Mouse (Mus musculus): ENCODE measurements around the gene Tgm7.
A peak's percentile ranks its signal among the peaks of the same experiment; 100 is the strongest.
"Not testable (repeated sequence)": the region's sequence is repeated elsewhere in the genome, so short reads cannot be mapped to it uniquely, and the experiment has no call there.

Tgm7 gene

DNA sequence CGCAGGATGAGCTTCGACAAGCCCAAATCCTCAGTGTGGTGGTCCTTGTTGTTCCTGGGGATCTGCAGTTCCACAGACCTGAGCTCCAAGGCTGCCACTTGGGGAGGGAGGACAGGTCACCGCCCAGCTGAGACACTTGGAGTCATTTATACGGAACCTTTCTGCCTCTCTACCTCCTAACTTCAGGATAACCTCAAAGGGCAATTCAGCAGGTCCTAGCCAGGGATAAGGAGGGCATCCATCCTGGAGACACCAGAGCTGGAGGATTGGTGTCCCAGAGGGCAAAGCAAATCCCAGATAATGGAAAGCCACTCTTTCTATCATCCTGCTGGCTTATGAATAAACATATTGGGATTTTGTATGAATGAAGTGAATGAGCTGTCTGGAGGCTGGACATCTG lies at the start of gene Tgm7:
Gene Tgm7, minus strand, starts transcription at position 101 of the 400 bp plus-strand sequence.
- DNase-seq (ENCODE audit: low read depth, low spot score) = no peak

DNA sequence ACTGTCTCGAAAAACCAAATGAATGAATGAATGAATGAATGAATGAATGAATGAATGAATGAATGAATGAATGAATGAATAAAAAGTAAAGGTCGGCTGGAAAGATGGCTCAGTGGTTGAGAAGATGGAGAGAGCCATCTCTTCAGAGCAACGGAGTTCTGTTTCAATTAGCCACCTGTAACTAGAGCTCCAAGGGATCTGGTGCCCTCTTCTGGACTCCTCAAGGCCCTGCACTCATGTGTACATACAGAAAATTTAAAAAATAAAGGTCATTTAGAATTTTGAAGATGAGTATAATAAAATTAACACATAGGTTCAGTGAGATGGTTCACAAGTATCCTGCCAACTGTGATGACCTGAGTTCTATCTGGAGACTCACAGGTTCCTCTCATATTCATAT lies 43.5 kb upstream of the Tgm7 start:
- DNase-seq (ENCODE audit: low read depth, low spot score) = peak; percentile 67

DNA sequence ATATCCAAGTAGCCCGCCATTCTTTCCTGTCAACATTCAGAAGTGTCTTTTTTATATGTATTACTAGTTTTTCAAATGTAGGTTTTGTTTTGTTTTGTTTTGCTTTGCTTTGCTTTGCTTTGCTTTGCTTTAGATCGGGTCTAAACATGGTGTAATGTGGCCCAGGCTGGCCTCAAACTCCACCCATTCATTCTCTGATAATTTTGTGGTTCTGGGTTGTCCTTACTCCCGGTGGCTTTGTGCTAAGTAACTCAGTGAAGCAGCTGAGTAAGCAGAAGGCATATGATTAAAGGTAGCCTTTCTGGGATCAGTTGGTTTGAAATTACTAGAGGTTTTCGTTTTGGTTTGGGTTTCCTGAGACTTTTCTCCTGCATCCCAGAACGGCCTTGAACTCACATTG lies 40.1 kb upstream of the Tgm7 start:
- no peak for DNase-seq (ENCODE audit: low read depth, low spot score)

DNA sequence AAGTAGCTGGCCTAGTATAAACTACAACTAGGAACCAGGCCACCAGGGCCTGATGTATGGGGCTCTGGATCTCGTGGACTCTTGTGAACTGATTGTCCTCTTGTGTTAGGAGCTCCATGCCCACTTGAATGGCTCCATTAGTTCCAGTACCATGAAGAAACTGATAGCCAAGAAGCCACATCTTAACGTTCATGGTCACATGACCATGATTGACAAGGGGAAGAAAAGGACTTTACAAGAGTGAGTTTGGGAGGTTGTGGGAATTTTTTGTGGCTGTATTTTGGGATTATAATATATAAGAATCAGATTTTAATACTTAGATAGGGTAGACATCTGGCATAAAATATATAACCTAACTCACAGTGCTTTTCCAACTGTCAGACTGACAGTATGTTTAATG lies 32.8 kb upstream of the Tgm7 start:
- peak; percentile 3 for DNase-seq (ENCODE audit: low read depth, low spot score)

DNA sequence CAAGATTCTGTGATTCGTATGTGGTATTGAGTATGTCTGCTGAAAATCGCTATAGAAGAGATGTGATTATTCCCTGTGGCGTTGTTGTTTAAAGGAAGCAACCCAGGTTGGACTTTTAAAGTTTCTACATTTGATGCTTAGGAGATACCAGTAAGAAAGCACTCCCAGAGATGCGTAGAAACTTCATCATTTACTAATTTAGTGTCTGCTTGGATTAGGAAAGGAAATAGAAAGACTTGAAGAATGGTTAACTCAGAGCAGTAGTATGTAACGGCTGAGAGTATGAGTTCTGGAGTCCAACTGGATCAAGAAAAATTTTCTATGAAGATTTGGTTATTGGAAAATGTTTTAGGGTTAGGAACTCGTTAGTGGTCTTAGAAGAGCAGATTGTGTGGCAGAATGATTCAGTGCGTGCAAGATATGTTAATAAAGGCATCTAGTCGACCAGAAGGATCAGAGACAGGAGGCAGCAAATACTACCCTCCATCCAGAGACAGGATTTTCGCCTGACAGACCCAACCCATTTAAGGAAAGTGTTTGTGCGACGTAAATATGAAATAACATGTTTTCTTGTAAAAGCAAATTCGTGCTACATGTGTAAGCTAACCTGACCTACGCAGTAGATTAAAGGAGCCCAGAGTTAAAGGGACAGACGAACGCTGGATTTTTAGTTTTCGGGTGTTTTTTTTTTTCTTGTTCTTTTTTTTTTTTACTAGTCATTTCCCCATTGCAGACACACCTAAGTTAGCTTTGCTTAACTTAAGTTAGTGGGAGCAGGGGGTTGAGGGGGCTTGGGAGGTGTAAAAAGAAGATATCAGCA lies 31.8 kb upstream of the Tgm7 start:
- no peak for DNase-seq (ENCODE audit: low read depth, low spot score)

DNA sequence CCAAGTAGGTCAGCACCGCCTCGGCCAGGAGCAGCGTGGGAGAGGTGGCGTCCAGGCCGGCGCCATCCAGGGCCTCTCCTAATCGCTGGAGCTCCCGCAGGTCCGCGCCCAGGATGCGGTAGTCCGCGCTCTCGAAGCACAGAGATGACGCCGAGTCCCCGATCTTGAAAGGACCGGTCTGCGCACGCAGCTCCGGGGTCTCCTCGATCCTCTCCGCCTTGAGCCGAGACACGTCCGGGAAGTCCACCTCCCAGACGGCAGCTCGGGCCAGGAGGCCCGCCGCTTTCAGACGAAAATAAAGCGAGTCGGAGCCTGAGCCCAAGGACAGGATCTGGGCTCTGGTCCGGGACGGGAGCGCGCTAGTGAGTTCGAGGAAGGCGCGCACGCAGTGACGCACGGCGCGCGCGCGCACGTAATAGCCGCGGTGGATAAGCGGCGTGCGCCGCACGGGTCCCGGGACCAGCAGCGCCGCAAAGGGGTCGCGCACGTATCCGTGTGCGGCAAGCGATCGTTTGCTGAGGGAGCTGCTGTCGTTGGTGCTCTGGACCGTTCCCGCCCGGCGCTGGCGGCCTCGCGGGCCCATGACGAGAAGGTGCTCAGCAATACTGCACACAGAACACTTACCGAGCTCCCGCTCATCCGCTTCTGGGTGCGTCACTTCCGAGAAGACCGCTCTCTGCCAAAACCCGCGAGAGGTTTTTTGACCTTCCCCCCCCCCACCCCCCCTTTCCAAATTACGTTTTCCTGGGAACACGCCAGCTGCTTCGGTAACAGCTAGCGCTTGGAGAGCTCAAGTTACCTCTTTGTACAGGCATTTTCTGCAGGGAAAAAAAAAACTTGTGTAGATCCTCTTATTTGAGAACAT lies 30.7 kb upstream of the Tgm7 start, which contains the start of the genes Adal and Lcmt2:
Gene Adal, plus strand, starts transcription at position 411 of the 865 bp plus-strand sequence.
Gene Lcmt2, minus strand, starts transcription at position 636 of the 865 bp plus-strand sequence.
- DNase-seq (ENCODE audit: low read depth, low spot score) = peak; percentile 97

DNA sequence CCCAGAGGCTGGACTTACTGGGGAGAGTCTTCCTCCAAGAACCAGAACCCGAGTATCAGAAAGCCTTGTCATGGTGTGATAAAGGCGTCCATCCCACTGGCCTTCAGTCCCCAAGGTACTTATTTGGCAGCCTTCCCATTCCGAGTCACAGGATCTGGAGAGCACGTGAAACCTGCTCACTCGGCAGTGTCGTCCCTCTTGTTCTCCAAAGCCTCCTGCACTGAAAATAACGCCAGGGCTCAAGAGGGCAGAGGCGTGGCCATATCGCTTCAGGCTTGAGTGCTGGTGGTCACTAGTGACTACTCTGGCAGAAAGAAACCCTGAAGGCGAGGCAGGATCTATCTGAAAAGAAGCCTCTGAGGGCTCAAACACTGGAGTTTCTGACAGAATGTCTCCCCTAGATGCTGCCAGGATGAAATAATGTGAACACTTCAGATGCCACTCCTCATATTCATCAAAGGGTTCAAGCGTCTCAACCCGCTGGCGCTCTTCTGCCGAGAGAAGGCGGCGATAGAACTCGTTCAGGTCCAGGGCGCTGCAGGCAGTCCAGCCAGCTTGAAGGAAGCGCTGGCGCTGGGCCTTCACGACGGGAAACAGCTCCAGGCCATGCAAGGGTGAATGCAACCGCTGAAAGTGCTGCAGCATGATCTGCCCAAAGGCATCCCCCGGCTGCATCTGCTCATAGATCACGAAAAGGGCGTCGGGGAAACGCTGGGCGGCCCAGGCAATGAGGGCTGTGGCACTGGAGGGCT lies 29.8 kb upstream of the Tgm7 start:
- peak; percentile 62 for DNase-seq (ENCODE audit: low read depth, low spot score)

DNA sequence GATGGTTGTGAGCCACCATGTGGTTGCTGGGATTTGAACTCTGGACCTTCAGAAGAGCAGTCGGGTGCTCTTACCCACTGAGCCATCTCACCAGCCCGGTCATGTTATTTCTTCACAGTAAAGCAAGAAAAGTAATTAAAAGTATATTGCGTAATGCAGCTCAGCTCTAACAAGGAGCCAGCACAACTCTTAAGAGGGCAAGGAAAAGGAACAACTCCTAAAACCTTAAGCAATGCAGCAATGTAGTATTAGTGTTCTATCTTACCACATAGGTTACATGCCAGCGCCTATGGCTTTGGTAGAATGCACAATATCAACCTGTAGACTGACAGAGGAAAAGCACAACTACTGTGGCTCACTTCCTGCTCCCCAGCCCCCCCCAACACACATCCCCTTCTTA lies 27.8 kb upstream of the Tgm7 start:
- DNase-seq (ENCODE audit: low read depth, low spot score) = no peak

DNA sequence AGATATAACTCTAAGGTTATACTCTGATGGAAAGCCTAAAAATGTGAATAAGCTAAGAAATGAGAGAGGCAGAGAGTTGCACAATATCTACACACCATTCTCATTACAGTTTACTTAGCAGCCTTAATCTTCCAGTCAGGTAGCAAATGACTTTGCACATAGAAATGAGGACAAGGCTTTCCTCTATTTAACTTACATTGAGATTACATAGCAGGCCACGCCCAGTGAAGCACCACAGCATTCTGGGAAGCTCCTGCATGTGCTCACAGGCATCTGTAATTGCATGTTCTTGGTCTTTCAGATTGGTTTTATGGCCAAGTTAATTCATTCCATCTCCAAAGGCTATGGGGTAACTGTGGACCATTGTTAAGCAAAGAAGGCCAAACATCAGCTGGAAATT lies 23.2 kb upstream of the Tgm7 start:
- no peak for DNase-seq (ENCODE audit: low read depth, low spot score)

DNA sequence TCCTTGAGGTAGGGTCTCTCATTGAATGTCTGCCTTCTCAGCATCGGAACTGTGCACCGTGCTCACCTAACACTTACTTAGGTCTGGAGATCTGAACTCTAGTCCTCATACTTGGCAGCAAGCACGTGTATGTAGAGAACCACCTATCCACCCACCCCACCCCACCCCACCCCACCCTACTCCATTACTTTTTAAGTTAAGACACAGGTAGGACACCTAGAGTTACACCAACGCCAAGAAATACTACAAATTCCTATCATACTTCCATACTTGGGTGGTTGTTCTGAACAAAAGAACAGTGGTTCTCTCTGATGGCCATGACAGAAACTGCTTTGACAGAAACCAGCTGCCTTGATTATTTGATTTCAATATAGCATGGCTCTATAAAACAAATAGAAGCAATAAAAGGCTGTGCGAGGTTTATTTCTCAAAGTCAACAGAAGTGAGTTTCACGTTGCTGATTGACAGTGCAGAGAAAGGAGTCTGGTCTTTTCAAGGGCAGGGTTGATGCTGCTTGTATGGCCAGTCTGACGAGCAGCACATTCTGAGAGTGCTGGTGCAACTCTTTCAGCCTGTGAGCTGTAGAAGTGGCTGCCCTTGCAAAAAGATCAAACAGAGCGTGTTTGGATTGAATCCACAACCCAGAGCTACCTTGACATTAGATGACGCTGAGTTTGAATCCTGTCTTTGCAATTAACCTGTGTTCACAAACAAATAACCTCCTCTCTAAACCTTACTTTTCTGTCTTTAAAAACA lies 19.4 kb upstream of the Tgm7 start:
- peak; percentile 21 for DNase-seq (ENCODE audit: low read depth, low spot score)

DNA sequence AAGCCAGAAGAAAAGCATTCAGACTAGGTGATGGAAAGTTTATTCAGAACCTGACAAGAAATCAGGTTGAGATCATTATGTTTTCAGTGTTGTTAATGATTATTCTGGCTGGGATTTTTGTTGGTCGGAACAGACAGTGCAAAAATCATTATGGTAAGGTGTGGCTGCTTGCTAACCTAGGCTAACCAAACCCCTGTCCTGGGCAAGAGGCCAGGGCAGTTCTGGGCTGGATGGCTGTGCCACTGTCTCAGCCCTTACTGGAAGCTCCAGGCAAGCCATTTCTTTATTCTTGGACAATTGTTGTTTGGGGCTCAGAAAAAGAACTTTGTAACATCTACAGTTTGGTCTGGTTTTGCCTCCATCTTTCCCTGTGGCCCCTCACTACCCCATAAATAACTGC lies 17.9 kb upstream of the Tgm7 start:
- no peak for DNase-seq (ENCODE audit: low read depth, low spot score)

DNA sequence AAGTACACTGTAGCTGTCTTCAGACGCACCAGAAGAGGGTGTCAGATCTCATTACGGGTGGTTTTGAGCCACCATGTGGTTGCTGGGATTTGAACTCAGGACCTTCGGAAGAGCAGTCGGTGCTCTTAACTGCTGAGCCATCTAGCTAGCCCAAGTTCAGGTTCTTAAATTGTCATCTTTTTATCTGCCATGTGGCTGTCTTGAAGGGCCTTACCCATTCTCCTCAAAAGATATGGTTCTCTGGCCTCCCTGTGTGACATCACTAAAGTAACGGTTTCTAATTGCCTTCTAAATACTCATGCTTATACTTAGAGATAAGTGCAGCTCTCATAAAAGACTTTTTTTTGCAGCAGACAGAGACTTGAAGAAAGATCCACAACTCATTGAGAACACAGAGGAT lies 16.7 kb upstream of the Tgm7 start:
- DNase-seq (ENCODE audit: low read depth, low spot score) = not testable (repeated sequence)

DNA sequence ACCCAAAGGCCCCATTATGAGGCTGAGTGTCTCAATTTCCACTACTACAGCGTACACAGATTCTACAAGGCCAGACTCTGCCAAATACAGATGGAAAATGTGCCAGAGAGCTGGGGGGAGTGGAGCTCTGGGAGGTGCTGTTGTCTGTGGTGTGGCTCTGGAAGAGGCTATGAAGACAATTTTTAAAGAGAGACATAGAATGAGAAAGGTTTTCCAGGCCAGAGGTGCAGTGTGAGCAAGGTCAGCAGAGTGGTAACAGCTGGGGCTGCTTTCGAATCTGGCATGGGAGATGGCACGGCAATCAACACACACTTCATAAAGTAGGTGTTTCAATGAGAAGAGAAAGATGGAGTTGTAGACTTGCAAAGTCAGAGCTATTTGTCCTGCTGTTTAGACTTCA lies 9.7 kb upstream of the Tgm7 start:
- no peak for DNase-seq (ENCODE audit: low read depth, low spot score)

DNA sequence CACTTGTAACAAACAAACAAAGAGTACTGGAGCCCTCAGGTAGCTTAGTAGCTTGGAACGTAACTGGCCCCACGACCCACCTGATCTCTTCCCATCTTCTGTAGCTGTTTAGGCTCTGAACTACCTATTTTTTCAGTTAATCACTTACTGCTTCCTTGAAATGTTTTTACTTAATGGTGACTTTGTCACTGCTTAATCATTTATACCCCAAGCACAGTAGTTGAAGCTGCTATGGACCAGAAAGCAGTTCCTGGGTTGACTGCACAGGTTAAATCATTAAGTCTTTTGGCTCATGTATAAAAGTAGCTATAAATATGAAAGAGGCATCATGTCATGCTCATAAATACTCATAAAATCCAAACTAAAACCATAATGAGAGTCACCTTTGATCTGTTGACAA lies 5.8 kb upstream of the Tgm7 start:
- no peak for DNase-seq (ENCODE audit: low read depth, low spot score)

DNA sequence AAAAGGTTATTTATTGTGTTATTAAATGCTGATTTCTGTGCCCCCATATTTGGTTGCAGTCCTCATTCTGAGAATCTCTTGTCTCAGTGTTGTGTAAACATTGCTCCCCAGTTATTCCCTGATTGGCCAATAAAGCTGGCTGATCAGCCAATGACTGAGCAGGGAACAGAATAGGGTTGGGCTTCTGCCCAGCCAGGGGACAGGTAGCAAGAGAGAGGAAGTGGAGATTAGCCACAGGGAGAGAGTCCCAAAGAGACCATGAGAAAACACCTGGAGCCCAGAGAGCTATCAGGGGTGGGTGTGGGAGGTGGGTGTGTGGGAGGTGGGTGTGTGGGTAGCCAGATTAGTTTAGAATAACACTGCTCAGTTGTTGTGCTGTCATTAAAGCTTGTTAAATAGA lies 3.7 kb downstream of the Tgm7 start:
- DNase-seq (ENCODE audit: low read depth, low spot score) = no peak

DNA sequence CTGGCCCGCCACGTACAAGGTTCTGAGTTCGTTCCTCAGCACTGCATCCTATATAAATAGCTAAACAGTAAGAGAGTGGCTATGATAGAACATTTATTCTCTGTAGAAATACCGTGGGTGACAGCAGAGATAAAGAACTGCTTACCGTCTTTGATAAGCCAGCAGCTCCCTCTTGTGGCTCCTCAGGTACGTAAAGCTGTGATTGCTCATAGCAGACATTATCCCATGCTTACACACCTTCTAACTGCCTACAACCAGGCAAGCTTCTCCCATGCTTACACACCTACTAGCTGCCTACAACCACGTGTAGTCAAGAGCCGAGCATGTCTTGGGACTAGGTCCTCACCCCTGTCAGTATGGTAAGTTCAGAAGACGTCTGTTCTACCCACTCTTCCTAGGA lies 7.5 kb downstream of the Tgm7 start:
- peak; percentile 70 for DNase-seq (ENCODE audit: low read depth, low spot score)

DNA sequence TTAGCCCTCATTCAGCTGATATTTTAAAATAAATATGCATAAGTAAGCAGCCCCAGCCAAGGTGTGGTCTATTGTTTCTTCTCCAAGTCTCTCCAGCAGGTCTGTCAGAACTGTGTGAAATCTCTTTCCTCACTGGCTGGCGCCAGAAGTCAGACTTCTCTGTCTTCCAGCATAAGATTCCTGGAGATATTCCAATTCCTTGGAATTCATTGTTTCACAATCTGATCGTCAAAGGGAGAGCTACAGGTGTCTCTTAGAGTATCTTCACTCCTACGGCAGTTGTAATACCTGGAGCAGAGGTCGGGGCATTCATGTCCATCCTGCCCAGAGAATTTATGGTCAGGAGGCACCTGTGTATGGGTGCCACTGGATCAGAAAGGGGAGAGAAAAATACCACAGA lies 19.8 kb downstream of the Tgm7 start:
- no peak for DNase-seq (ENCODE audit: low read depth, low spot score)

DNA sequence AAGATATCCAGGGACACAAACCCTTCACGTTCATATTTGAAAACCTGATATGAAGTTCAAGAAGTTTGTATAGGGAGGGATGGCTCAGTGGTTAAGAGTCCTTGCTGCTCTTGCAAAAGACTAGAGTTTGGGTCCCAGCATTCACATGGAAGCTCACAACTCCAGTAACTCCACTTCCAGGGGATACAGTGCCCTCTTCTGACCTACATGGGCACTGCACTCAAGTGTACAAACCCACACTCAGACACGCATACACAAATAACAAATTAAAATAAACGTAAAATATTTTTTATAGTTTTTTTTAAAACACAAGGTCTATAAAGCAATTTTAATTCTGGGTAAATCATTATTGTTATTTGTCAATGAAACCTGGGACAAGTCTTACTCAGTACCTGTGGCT lies 21.1 kb downstream of the Tgm7 start:
- DNase-seq (ENCODE audit: low read depth, low spot score) = peak; percentile 46

DNA sequence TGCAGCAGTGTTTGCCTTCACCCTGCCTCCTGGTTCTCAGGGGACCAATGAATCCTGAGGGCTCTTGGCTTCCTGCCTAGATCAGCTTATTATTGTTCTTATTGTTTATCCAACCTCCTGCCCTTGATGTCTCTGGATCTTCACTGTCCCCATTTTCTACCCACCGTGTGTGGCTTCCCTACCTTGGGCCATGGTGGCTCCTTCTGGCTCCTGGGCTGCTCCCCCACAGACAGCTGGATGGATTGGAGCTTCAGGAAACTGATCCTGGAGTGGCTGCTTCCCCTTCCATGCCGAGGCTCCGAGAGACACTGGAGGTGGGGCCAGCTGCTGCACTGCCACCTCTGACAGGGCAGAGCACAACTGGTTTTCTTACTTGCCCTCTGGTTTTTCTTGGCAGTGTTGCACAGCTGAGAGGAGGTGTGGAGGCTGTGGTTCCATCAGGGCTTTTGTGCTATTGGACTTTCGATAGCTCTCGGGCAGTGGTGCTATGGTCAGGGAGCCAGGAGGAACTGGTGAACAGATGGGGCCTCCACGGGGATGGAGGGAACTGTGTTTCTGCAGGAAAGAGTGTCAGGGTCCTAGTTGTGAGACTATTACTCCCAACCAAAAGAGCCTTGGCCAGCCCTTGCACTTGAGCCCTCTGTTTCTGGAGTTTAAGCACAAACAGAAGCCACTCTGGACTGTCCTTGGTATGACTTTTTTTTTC lies 24.0 kb downstream of the Tgm7 start, which contains the start of gene Tgm5:
Gene Tgm5, minus strand, starts transcription at position 362 of the 706 bp plus-strand sequence.
- no peak for DNase-seq (ENCODE audit: low read depth, low spot score)

DNA sequence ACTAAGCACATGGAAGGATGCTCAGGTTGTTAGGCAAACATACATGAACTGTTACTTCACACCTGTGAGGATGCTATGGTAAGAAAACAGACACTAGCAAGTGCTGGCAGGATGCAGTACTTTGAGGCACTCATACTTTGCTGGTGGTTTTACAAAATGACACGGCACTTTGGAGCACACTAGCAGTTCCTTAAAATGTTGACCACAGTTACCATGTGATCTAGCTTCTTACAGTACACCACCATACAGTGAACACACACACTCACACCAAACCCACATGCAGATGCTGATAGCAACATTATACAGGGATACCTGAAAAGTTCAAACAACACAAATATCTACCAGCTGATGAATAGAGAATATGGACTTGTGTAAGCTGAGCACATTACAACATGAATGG lies 27.0 kb downstream of the Tgm7 start:
- DNase-seq (ENCODE audit: low read depth, low spot score) = no peak

DNA sequence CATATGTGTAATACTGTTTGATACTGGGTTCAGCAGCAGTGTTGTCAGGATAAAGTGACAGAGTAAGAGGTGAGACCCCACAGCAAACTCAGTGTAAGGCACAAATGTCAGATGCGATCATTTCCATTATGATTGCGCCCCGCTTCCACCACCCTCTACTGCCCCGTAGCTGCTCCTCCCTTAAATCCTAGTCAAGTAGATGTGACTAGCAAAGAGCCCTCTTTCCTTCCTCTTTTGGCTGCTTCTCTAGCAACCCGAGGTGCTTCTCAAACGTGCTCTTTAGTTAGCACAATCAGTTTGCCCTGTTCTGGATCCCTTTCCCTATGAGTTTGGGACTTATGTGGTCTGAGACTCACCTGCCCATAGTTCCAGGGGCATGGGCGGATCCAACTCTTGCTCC lies 34.8 kb downstream of the Tgm7 start:
- no peak for DNase-seq (ENCODE audit: low read depth, low spot score)

All from ZHBTc4 (cell line).